Mouse (Mus musculus) small intestine, adult 2 months (tissue): Measurements from ENCODE around the gene Mrto4. TPM values are rescaled to one million over a fixed set of nuclear protein-coding genes. Genes with fewer than 3 reads are reported as not detected.

Source experiments
- H3K27ac ChIP-seq: fragments of 200-500 bp; 2 replicates; pipeline ENCODE4 v1.5.1; 2012; ENCODE audit warnings: low read depth, low read length, control low read depth, inconsistent platforms; ENCODE audit not compliant: insufficient read depth
- H3K27me3 ChIP-seq: fragments of 200-500 bp; 2 replicates; pipeline ENCODE4 v1.6.1; 2012; ENCODE audit warnings: mild to moderate bottlenecking, moderate library complexity, low read length, inconsistent platforms; ENCODE audit not compliant: control insufficient read depth, insufficient read depth
- H3K36me3 ChIP-seq: fragments of 200-500 bp; 2 replicates; pipeline ENCODE4 v1.6.1; 2012; ENCODE audit warnings: mild to moderate bottlenecking, low read length, control low read depth, inconsistent platforms; ENCODE audit not compliant: control insufficient read depth, insufficient read depth
- H3K4me1 ChIP-seq: fragments of 200-500 bp; 2 replicates; pipeline ENCODE4 v1.6.1; 2012; ENCODE audit warnings: low read length, inconsistent platforms, mixed read lengths; ENCODE audit not compliant: control insufficient read depth, insufficient read depth, insufficient read length
- H3K4me3 ChIP-seq: fragments of 200-500 bp; 2 replicates; pipeline ENCODE4 v1.5.1; 2012; ENCODE audit warnings: low read depth, mild to moderate bottlenecking, control low read depth, inconsistent platforms, low read length, moderate library complexity
- CTCF ChIP-seq: fragments of 200-500 bp; IDR thresholded peaks from 2 replicates; pipeline ENCODE4 v1.5.1; 2012; ENCODE audit warnings: low read depth, mild to moderate bottlenecking, control low read depth, inconsistent platforms, low read length, moderate library complexity, mixed read lengths; ENCODE audit not compliant: insufficient replicate concordance, insufficient read length; ENCODE audit errors: extremely low read depth
- POLR2A ChIP-seq: fragments of 200-500 bp; IDR thresholded peaks from 2 replicates; pipeline ENCODE4 v1.6.1; 2012; ENCODE audit warnings: low read depth, mild to moderate bottlenecking, control low read depth, inconsistent platforms, low read length, moderate library complexity
- WGBS: fragments of 180-500 bp; shearing (Covaris S2); methylation state at CpG from one replicate; pipeline ENCODE4 v1.1.7; 2018; 5-methylcytosine and 5-hydroxymethylcytosine counted together
- polyA plus RNA-seq: library from polyadenylated mRNA; depleted of rRNA; stranded (reverse); fragments of >200 nt; gene quantifications from 2 replicates; pipeline ENCODE4 v1.2.3, GENCODE M21; 2012

Mrto4 gene
- polyA plus RNA-seq, 1 experiment: 8.4 TPM

DNA sequence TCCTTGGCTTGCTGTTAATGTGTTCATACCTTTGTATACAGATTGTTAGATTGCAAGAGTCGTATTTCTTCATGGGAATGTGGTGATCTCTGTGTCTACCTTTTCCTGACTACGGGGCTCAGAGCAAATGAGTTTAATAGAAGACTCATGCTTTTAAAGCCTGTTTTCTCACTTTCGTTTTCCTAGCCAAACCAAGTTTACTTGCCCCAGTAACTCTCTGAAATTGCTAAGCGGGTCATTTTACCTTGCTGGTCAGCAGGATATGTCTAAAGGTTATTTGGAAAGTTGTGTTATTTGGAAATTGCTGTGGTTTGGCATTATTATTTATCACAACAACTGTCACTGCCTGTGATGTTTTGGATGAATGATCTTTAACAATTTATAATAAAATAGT lies 29.1 kb upstream of the Mrto4 start:
- Histone ChIP-seq H3K4me3 (no peak overlapping the region), H3K27ac (no peak overlapping the region), H3K27me3 (no peaks in the 10 kb centered on the region), H3K4me1 (peaks cover 5% of the 10 kb centered on the region; the same call in 1 of the 2 replicates), H3K36me3 (peaks cover 3% of the 10 kb centered on the region; the same call in 1 of the 2 replicates)
- TF ChIP-seq CTCF (no peak), POLR2A (no peak)
- 8% methylated on average over 4 of the region's 4 CpGs for WGBS

DNA sequence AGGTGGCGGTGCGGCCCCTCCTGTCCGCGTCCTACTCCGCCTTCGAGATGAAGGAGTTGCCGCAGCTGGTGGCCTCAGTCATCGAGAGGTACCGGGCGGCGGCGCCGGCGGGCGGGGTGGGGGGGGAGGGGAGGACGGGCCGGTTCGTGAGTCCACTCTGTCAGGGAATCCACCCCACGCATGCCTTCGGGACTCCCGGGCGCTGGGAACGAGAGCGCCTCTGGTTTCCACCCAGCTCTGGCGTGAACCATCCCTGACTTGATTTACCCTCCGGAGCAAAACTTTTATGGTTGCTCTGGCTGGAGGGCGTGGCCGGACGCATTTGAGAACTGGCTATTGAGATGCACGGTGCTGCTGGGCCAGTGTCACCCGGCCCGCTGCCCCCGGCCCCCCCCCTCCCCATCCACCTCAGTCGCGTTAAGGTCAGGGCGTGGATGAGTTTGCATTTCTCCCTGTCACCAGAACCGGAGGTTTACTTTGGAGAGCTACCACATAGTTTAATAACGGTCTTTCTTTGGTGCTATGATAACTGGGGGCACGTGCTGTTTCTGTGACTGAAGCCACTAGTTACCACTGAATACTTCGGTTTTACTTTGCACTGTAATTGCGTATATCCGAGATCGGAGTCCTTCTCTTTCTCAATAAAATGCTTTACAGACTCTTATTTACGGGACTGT lies 28.5 kb upstream of the Mrto4 start:
- peaks cover 4% of the 10 kb centered on the region for H3K36me3 ChIP-seq
- peaks cover 5% of the 10 kb centered on the region; the same call in 1 of the 2 replicates for H3K4me1 ChIP-seq
- TF ChIP-seq POLR2A (no peak), CTCF (no peak)
- H3K4me3 ChIP-seq: peak overlapping the region; percentile 93
- no peaks in the 10 kb centered on the region for H3K27me3 ChIP-seq
- 2% methylated on average over 44 of the region's 44 CpGs for WGBS
- H3K27ac ChIP-seq: peak overlapping the region; percentile 69

DNA sequence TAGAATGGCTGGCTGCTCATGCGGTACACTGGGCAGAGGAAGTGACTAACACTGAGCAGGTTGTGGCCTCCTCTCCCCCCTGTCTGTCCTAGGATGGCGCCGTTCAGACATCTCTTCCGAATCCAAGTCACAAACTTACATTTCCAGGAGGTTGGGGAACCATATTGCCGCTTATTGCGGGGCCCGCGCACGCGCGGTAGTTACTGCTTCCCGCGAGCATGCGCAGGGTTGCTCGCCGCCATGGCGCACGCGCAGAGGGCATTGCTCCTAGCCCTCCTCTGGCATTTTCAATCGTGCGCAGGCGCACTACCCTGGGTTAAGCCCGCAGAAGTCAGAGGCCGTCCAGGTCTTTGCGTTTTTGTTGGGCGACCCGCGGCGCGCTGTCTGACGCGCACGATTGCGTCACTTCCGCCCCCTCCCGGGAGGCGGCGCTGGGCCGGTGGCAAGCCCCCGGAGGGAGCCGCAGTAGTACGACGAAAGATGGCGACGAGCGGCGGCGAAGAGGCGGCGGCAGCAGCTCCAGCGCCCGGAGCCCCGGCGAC lies 27.9 kb upstream of the Mrto4 start:
- H3K4me1 ChIP-seq: peaks cover 5% of the 10 kb centered on the region; the same call in 1 of the 2 replicates
- H3K4me3 ChIP-seq: peak overlapping the region; percentile 93
- peaks cover 10% of the 10 kb centered on the region for H3K36me3 ChIP-seq
- WGBS: under 1% methylated on average over 54 of the region's 54 CpGs
- H3K27me3 ChIP-seq: no peaks in the 10 kb centered on the region
- H3K27ac ChIP-seq: peak overlapping the region; percentile 70
- TF ChIP-seq POLR2A (peak; percentile 36), CTCF (no peak)

DNA sequence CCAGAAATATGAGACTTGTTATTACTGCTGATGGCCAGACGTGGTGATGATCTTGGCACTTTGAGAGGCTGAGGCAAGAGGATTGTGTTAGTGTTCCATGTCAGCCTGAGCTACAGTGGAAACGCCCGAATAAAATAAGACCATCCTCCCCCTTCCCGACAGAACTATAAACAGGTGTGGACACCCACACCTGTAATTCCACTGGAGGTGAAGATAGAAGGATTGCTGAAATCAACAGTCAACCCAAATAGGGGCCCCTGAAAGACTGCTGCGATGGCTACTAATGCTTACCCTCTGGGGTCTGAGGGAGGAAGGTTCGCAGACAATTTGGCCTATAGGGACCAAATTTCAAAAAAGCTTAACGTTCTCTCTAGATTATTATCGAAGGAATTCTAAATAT lies 27.3 kb upstream of the Mrto4 start:
- Histone ChIP-seq H3K36me3 (peaks cover 11% of the 10 kb centered on the region), H3K27me3 (no peaks in the 10 kb centered on the region), H3K27ac (no peak overlapping the region), H3K4me1 (peaks cover 5% of the 10 kb centered on the region; the same call in 1 of the 2 replicates), H3K4me3 (peak overlapping the region; percentile 83; the same call in 1 of the 2 replicates)
- 3% methylated on average over 8 of the region's 8 CpGs for WGBS
- TF ChIP-seq CTCF (no peak), POLR2A (no peak)

DNA sequence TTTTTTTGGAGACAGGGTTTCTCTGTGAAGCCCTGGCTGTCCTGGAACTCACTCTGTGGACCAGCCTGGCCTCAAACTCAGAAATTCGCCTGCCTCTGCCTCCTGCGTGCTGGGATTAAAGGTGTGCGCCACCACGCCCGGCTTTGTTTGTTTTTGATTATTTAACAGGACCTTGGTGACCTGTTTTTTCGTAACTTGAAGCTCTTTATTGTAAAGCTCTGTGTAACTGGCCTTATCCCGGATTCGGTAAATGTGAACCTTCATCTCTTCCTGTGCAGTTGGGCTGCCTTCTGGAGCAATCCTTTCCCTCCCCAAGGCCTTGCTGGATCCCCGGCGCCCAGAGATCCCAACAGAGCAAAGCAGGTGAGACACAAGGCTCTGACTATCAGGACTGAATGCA lies 21.2 kb upstream of the Mrto4 start:
- H3K27me3 ChIP-seq: no peaks in the 10 kb centered on the region
- H3K27ac ChIP-seq: no peak overlapping the region
- H3K36me3 ChIP-seq: peaks cover 48% of the 10 kb centered on the region
- WGBS: 83% methylated on average over 10 of the region's 10 CpGs
- no peak overlapping the region for H3K4me3 ChIP-seq
- no peaks in the 10 kb centered on the region for H3K4me1 ChIP-seq
- TF ChIP-seq POLR2A (no peak), CTCF (no peak)

DNA sequence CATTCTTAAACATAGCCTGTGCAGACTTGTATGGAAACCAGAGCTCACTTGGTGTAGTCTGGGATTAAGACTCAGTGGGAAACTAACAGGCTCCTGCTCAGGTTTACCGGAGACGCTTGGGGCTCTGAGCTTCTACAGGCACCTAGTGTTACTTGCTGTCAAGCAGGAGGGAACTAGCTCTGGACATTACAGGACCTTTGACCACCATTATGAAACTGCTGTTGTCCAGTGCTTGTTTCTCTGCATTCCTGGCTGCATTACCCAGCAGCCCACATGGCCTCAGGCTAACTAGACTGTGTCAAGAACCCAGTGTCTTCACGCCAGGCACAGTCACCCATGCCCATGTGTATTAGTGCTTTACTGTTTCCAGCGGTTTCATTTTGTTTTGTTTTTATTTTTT lies 20.8 kb upstream of the Mrto4 start:
- Histone ChIP-seq H3K27ac (no peak overlapping the region), H3K4me3 (no peak overlapping the region), H3K27me3 (no peaks in the 10 kb centered on the region), H3K4me1 (no peaks in the 10 kb centered on the region), H3K36me3 (peaks cover 49% of the 10 kb centered on the region)
- 95% methylated on average over 4 of the region's 4 CpGs for WGBS
- TF ChIP-seq POLR2A (no peak), CTCF (no peak)

DNA sequence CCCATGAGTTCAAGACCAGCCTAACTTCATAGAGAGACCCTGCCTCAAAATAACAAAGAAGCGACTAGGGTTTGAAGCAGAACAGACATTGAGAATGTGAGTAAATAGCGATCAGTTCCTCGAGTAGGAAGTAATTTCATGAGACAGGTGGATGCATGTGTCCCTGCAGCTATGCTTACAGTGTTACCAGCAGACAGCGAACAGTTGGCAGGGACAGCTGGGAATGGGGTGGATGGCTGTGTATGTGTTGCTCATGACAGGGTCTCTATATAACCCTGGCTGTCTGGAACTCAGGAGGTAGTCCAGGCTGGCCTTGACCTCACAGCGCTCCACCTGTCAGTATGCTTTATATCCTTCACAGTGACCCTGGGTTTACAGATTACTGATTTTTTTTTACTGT lies 15.7 kb upstream of the Mrto4 start:
- H3K36me3 ChIP-seq: peaks cover 75% of the 10 kb centered on the region
- no peaks in the 10 kb centered on the region for H3K4me1 ChIP-seq
- TF ChIP-seq CTCF: no peak
- no peak for TF ChIP-seq POLR2A
- H3K4me3 ChIP-seq: no peak overlapping the region
- no peak overlapping the region for H3K27ac ChIP-seq
- no peaks in the 10 kb centered on the region for H3K27me3 ChIP-seq
- 93% methylated on average over 5 of the region's 5 CpGs for WGBS
